Mouse (Mus musculus) liver, embryonic 14.5 days (tissue): ENCODE measurements around the gene Il1r1.

ENCODE experiments used
- CTCF ChIP-seq: IDR thresholded peaks from 2 replicates; pipeline ENCODE4 v1.5.1; 2016; ENCODE audit warnings: antibody characterized with exemption, low read depth, control low read depth
- EP300 ChIP-seq: IDR thresholded peaks from 2 replicates; pipeline ENCODE4 v1.6.1; 2016; ENCODE audit warnings: antibody characterized with exemption, low read depth

- TF ChIP-seq CTCF: no peak
- no peak for TF ChIP-seq EP300
Observed at GRCm38 (mm10) chr1:40330181-40330580, 105.3 kb downstream of the Il1r1 start.
